Mouse (Mus musculus): ENCODE measurements around the gene Lrrtm4.

- TF ChIP-seq CTCF (IDR thresholded peaks at IDR 0.05; ENCODE audit: low read depth, low read length), result no peak
- no peak for TF ChIP-seq POLR2A (IDR thresholded peaks at IDR 0.05; ENCODE audit: borderline replicate concordance, low read depth, low read length)
These were observed 38.2 kb downstream of the Lrrtm4 start for GRCm38 (mm10) chr6:80056849-80057248.

Data from bone marrow macrophage, adult 2 months (primary cell).